In the genomic region with DNA sequence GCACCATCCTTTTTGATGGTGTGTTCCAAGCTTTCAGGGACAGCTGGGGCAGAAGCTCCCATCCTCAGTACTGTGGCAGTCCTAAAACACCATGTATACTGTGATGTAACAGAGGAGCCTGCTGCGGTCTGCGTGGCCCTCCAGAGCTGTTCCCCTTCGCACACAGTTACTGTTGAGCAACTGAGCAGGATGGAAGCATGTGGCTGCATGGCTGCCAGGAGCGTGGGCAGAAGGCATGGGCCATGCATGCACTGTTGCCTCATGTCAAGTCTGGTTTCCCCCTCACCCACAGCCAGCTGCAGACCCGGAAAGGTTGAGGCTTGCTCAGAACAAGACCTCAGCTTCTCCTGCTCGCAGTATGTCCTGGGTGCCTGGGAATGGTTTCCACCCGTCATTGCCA, we compare ENCODE assay signal across 12 mouse cellular contexts. TPM values are rescaled to one million over a fixed set of nuclear protein-coding genes. Genes with fewer than 3 reads are reported as not detected.
A peak's percentile ranks its signal among the peaks of the same experiment; 100 is the strongest.
DNase-seq lines count a peak whose midpoint lies in the region; ATAC-seq lines count a peak whose summit lies in the region.
"Had no signal": no experiment of that assay in that cellular context is flagged by ENCODE, and none has a peak within 500 bp of the region (broad histone marks: within the 10 kb centered on the region; RNA-seq: fewer than 3 reads in every experiment).

No protein-coding gene starts in this region.

- peak; percentile 56 to 72; a peak in 2 of 4 replicates for ATAC-seq in hematopoietic stem cell, adult 5-6 weeks (replicated peaks in 1 of 2; ENCODE audit: insufficient read depth in 1 of 2, low FRiP score in 2 of 2, low TSS enrichment in 1 of 2, low read depth in 1 of 2, poor library complexity in 2 of 2, severe bottlenecking in 2 of 2)
- ATAC-seq: forebrain, embryonic 13.5 days; midbrain, embryonic 13.5 days had no signal

- peak; percentile 68 for DNase-seq in lung, postnatal 36 days
- no peak for DNase-seq in lung, postnatal 14 days
- DNase-seq in layer of hippocampus, postnatal 36 days = peak; percentile 48 to 55
- DNase-seq in right cerebral cortex, postnatal 25 days = peak; percentile 32
- no peak for DNase-seq in spleen, adult 18-20 months
- DNase-seq in cerebellum, postnatal 4 days (ENCODE audit: low spot score in 2 of 2) = no peak
- DNase-seq: cerebellum, adult 2 months; kidney, postnatal 36 days; thymus, adult 18-20 months had no signal

RNA-seq across cellular contexts. Expression of a gene that starts 6.9 kb away (rescaled TPM):
- total RNA-seq in hematopoietic stem cell, adult 5-6 weeks (2017) = 10.3 and 25.2 TPM in 2 replicates
- 10 to 100 TPM; 42.1 to 48.0 TPM for total RNA-seq in layer of hippocampus, postnatal 36 days (2021)

RNA-seq across cellular contexts. Expression of a gene that starts 18.5 kb away (rescaled TPM):
- total RNA-seq in hematopoietic stem cell, adult 5-6 weeks (2017) = 46.5 and 48.0 TPM in 2 replicates
- 10 to 100 TPM; 44.1 to 44.9 TPM for total RNA-seq in layer of hippocampus, postnatal 36 days (2021)

RNA-seq across cellular contexts. Expression of a gene that starts 31.2 kb away (rescaled TPM):
- total RNA-seq in hematopoietic stem cell, adult 5-6 weeks (2017) = 18.5 and 19.1 TPM in 2 replicates
- 10 to 100 TPM; 16.5 to 18.1 TPM for total RNA-seq in layer of hippocampus, postnatal 36 days (2021)

RNA-seq across cellular contexts. Expression of a gene that starts 38.5 kb away (rescaled TPM):
- total RNA-seq in hematopoietic stem cell, adult 5-6 weeks (2017) = 6.6 and 16.1 TPM in 2 replicates
- total RNA-seq in layer of hippocampus, postnatal 36 days (2021) = 10 to 100 TPM; 28.5 to 29.0 TPM

RNA-seq across cellular contexts. Expression of a gene that starts 40.9 kb away (rescaled TPM):
- total RNA-seq in hematopoietic stem cell, adult 5-6 weeks (2017) = 73.0 and 84.2 TPM in 2 replicates
- 1 to 10 TPM; 4.4 to 4.5 TPM for total RNA-seq in layer of hippocampus, postnatal 36 days (2021)

Comparison
In these comparisons a context has a peak if more than half of its experiments do, and no peak if none do; other contexts are left out.
1. DNase-seq: peak in lung, postnatal 36 days (single experiment), layer of hippocampus, postnatal 36 days (2 of 2) and right cerebral cortex, postnatal 25 days (single experiment); none in lung, postnatal 14 days (single experiment), spleen, adult 18-20 months (0 of 2) and cerebellum, postnatal 4 days (0 of 2).